Mouse (Mus musculus) ES-Bruce4 (cell line): ENCODE measurements around the gene Oas2. TPM values are rescaled to one million over a fixed set of nuclear protein-coding genes. Genes with fewer than 3 reads are reported as not detected.

Experiments
- H3K27ac ChIP-seq: 2 replicates; pipeline ENCODE4 v1.5.1; 2012; ENCODE audit warnings: low read length, inconsistent platforms; ENCODE audit not compliant: insufficient read depth
- H3K27me3 ChIP-seq: 2 replicates; pipeline ENCODE4 v1.6.1; 2012; ENCODE audit warnings: mild to moderate bottlenecking, low read length, inconsistent platforms; ENCODE audit not compliant: control insufficient read depth, poor library complexity, insufficient read depth, severe bottlenecking
- H3K36me3 ChIP-seq: 2 replicates; pipeline ENCODE4 v1.6.1; 2012; ENCODE audit warnings: inconsistent platforms, mild to moderate bottlenecking, low read length, moderate library complexity; ENCODE audit not compliant: control insufficient read depth, poor library complexity, insufficient read depth, severe bottlenecking
- H3K4me1 ChIP-seq: one replicate; pipeline ENCODE4 v1.8.1; 2011; ENCODE audit warnings: low read length; ENCODE audit not compliant: control insufficient read depth, insufficient read depth
- H3K4me3 ChIP-seq: 2 replicates; pipeline ENCODE4 v1.5.1; 2011; ENCODE audit warnings: low read depth, mild to moderate bottlenecking, low read length
- H3K9ac ChIP-seq: 2 replicates; pipeline ENCODE4 v1.6.1; 2012; ENCODE audit warnings: low read depth, mild to moderate bottlenecking, inconsistent platforms; ENCODE audit not compliant: poor library complexity, severe bottlenecking
- H3K9me3 ChIP-seq: replicated peaks from 2 replicates; pipeline ENCODE4 v1.6.1; 2012; ENCODE audit warnings: mild to moderate bottlenecking, low read length, inconsistent platforms; ENCODE audit not compliant: control insufficient read depth, poor library complexity, insufficient read depth, severe bottlenecking
- CTCF ChIP-seq: IDR thresholded peaks from one replicate; pipeline ENCODE4 v1.8.1; 2011; ENCODE audit warnings: low read depth, low read length
- EP300 ChIP-seq: IDR thresholded peaks from 2 replicates; pipeline ENCODE4 v1.6.1; 2011; ENCODE audit warnings: low read depth, low read length; ENCODE audit not compliant: insufficient read depth
- POLR2A ChIP-seq: IDR thresholded peaks from one replicate; pipeline ENCODE4 v1.8.1; 2011; ENCODE audit warnings: low read length; ENCODE audit not compliant: insufficient read depth
- polyA plus RNA-seq: library from polyadenylated mRNA; stranded (reverse); fragments of >200 nt; gene quantifications from 2 replicates; pipeline ENCODE4 v1.2.4, GENCODE M21; 2011; ENCODE audit warnings: low read depth; ENCODE audit not compliant: missing spikeins, insufficient read depth, insufficient read length

The Oas2 gene
- polyA plus RNA-seq, 1 experiment = 0.76 TPM

GRCm38 (mm10) chr5:120690417-120690816, 59.2 kb downstream of the Oas2 start:
- TF ChIP-seq POLR2A = no peak
- no peak for TF ChIP-seq CTCF
- no peak for TF ChIP-seq EP300
- no peak overlapping the region for H3K27ac ChIP-seq
- no peaks in the 10 kb centered on the region for H3K9me3 ChIP-seq
- H3K4me3 ChIP-seq = no peak overlapping the region
- no peaks in the 10 kb centered on the region for H3K27me3 ChIP-seq
- no peak overlapping the region for H3K9ac ChIP-seq
- H3K36me3 ChIP-seq = no peaks in the 10 kb centered on the region
- peaks cover 9% of the 10 kb centered on the region for H3K4me1 ChIP-seq

- Histone ChIP-seq H3K27ac (peak overlapping the region; percentile 14; the same call in 1 of the 2 replicates), H3K9me3 (no peaks in the 10 kb centered on the region), H3K27me3 (no peaks in the 10 kb centered on the region), H3K36me3 (no peaks in the 10 kb centered on the region), H3K4me3 (no peak overlapping the region), H3K9ac (no peak overlapping the region), H3K4me1 (peaks cover 9% of the 10 kb centered on the region)
- no peak for TF ChIP-seq CTCF
- peak; percentile 93 for TF ChIP-seq EP300
- TF ChIP-seq POLR2A = no peak
Observed at GRCm38 (mm10) chr5:120688434-120688833, 61.2 kb downstream of the Oas2 start.

- Histone ChIP-seq H3K36me3 (no peaks in the 10 kb centered on the region), H3K9me3 (no peaks in the 10 kb centered on the region), H3K9ac (no peak overlapping the region), H3K27ac (no peak overlapping the region), H3K27me3 (no peaks in the 10 kb centered on the region), H3K4me3 (no peak overlapping the region), H3K4me1 (peaks cover 9% of the 10 kb centered on the region)
- TF ChIP-seq CTCF = no peak
- no peak for TF ChIP-seq EP300
- TF ChIP-seq POLR2A = no peak
Observed at GRCm38 (mm10) chr5:120687897-120688296, 61.8 kb downstream of the Oas2 start.

- no peaks in the 10 kb centered on the region for H3K9me3 ChIP-seq
- no peak overlapping the region for H3K9ac ChIP-seq
- no peaks in the 10 kb centered on the region for H3K27me3 ChIP-seq
- H3K27ac ChIP-seq = no peak overlapping the region
- H3K36me3 ChIP-seq = no peaks in the 10 kb centered on the region
- peaks cover 9% of the 10 kb centered on the region for H3K4me1 ChIP-seq
- no peak for TF ChIP-seq POLR2A
- no peak for TF ChIP-seq CTCF
- no peak for TF ChIP-seq EP300
- no peak overlapping the region for H3K4me3 ChIP-seq
Observed at GRCm38 (mm10) chr5:120687484-120687851, 62.2 kb downstream of the Oas2 start.

GRCm38 (mm10) chr5:120686749-120687483, 62.7 kb downstream of the Oas2 start:
- H3K4me1 ChIP-seq = peaks cover 9% of the 10 kb centered on the region
- H3K27me3 ChIP-seq = no peaks in the 10 kb centered on the region
- no peak overlapping the region for H3K4me3 ChIP-seq
- no peaks in the 10 kb centered on the region for H3K9me3 ChIP-seq
- H3K36me3 ChIP-seq = no peaks in the 10 kb centered on the region
- no peak for TF ChIP-seq CTCF
- TF ChIP-seq POLR2A = no peak
- no peak for TF ChIP-seq EP300
- H3K9ac ChIP-seq = no peak overlapping the region
- no peak overlapping the region for H3K27ac ChIP-seq

GRCm38 (mm10) chr5:120685678-120686077, 64.0 kb downstream of the Oas2 start:
- Histone ChIP-seq H3K27ac (no peak overlapping the region), H3K36me3 (no peaks in the 10 kb centered on the region), H3K4me3 (no peak overlapping the region), H3K9me3 (no peaks in the 10 kb centered on the region), H3K27me3 (no peaks in the 10 kb centered on the region), H3K4me1 (peaks cover 9% of the 10 kb centered on the region), H3K9ac (no peak overlapping the region)
- no peak for TF ChIP-seq CTCF
- no peak for TF ChIP-seq POLR2A
- TF ChIP-seq EP300 = no peak
